Mouse (Mus musculus) MEL (cell line): ENCODE data around the gene Mdfi. TPM values are rescaled to one million over a fixed set of nuclear protein-coding genes. Genes with fewer than 3 reads are reported as not detected.
A peak's percentile ranks its signal among the peaks of the same experiment; 100 is the strongest.

Experiments
- DNase-seq: peaks from one replicate; pipeline ENCODE4 v3.0.0; 2011; ENCODE audit warnings: low read depth, low spot score
- H3K27ac ChIP-seq: 2 replicates; pipeline ENCODE4 v1.5.1; 2012; ENCODE audit warnings: low read depth, mild to moderate bottlenecking, control low read depth, low read length, moderate library complexity; ENCODE audit not compliant: control insufficient read depth
- H3K27me3 ChIP-seq, 2 experiments: fragments of 150-350 bp in 1 of 2; sonication (generic) in 1 of 2; 2 replicates each; pipeline ENCODE4 v1.6.1; 2012; ENCODE audit warnings: low read length in 2 of 2, mild to moderate bottlenecking in 2 of 2, improper control_type of control experiment in 1 of 2, moderate library complexity in 1 of 2; ENCODE audit not compliant: insufficient read depth in 2 of 2, control insufficient read depth in 1 of 2
- H3K36me3 ChIP-seq, 2 experiments: 2 replicates each; pipeline ENCODE4 v1.6.1; 2012 to 2014; ENCODE audit warnings: low read length in 2 of 2, improper control_type of control experiment in 1 of 2, inconsistent platforms in 1 of 2, mild to moderate bottlenecking in 1 of 2; ENCODE audit not compliant: insufficient read depth in 2 of 2, control insufficient read depth in 1 of 2
- H3K4me1 ChIP-seq, 2 experiments: fragments of 150-350 bp in 1 of 2; sonication (generic) in 1 of 2; 2 replicates each; pipeline ENCODE4 v1.6.1; 2012; ENCODE audit warnings: low read length in 2 of 2, improper control_type of control experiment in 1 of 2, mild to moderate bottlenecking in 1 of 2; ENCODE audit not compliant: insufficient read depth in 2 of 2, control insufficient read depth in 1 of 2
- H3K4me3 ChIP-seq, 2 experiments: fragments of 150-350 bp in 1 of 2; sonication (generic) in 1 of 2; 2 replicates each; pipeline ENCODE4 v1.5.1; 2012; ENCODE audit warnings: low read depth in 2 of 2, low read length in 2 of 2, mild to moderate bottlenecking in 2 of 2, moderate library complexity in 2 of 2, control low read depth in 1 of 2, improper control_type of control experiment in 1 of 2; ENCODE audit not compliant: control insufficient read depth in 1 of 2, insufficient read depth in 1 of 2
- H3K79me2 ChIP-seq: 2 replicates; pipeline ENCODE4 v1.6.1; 2012; ENCODE audit warnings: mild to moderate bottlenecking, low read length, moderate library complexity; ENCODE audit not compliant: control insufficient read depth, poor library complexity, insufficient read depth
- H3K9ac ChIP-seq: 2 replicates; pipeline ENCODE4 v1.6.1; 2012; ENCODE audit warnings: low read depth, mild to moderate bottlenecking, control low read depth, low read length, moderate library complexity; ENCODE audit not compliant: control insufficient read depth, poor library complexity, severe bottlenecking
- H3K9me3 ChIP-seq: fragments of 150-350 bp; sonication (generic); replicated peaks from 2 replicates; pipeline ENCODE4 v1.6.1; 2012; ENCODE audit warnings: mild to moderate bottlenecking, low read length, improper control_type of control experiment, moderate library complexity; ENCODE audit not compliant: insufficient read depth
- CHD2 ChIP-seq: IDR thresholded peaks from 2 replicates; pipeline ENCODE4 v1.6.1; 2011; ENCODE audit warnings: low read length, improper control_type of control experiment
- E2F4 ChIP-seq: IDR thresholded peaks from 2 replicates; pipeline ENCODE4 v1.6.1; 2011; ENCODE audit warnings: low read depth, low read length, improper control_type of control experiment, borderline replicate concordance
- GABPA ChIP-seq: IDR thresholded peaks from 2 replicates; pipeline ENCODE4 v1.6.1; 2012; ENCODE audit warnings: low read depth, mild to moderate bottlenecking, inconsistent platforms, low read length, improper control_type of control experiment, moderate library complexity
- GATA1 ChIP-seq: IDR thresholded peaks from 2 replicates; pipeline ENCODE4 v1.6.1; 2011; ENCODE audit warnings: low read depth, low read length, improper control_type of control experiment
- HCFC1 ChIP-seq: IDR thresholded peaks from 2 replicates; pipeline ENCODE4 v1.6.1; 2012; ENCODE audit warnings: low read depth, mild to moderate bottlenecking, inconsistent platforms, low read length, improper control_type of control experiment, moderate library complexity
- MEF2A ChIP-seq: IDR thresholded peaks from 2 replicates; pipeline ENCODE4 v1.6.1; 2014; ENCODE audit warnings: low read depth, mild to moderate bottlenecking, inconsistent platforms, low read length, improper control_type of control experiment; ENCODE audit not compliant: poor library complexity, insufficient replicate concordance, severe bottlenecking; ENCODE audit errors: extremely low read depth
- MXI1 ChIP-seq: IDR thresholded peaks from 2 replicates; pipeline ENCODE4 v1.6.1; 2011; ENCODE audit warnings: mild to moderate bottlenecking, low read depth, low read length, improper control_type of control experiment
- MYB ChIP-seq: IDR thresholded peaks from 2 replicates; pipeline ENCODE4 v1.6.1; 2011; ENCODE audit warnings: mild to moderate bottlenecking, low read depth, low read length, improper control_type of control experiment
- NELFE ChIP-seq: IDR thresholded peaks from 2 replicates; pipeline ENCODE4 v1.6.1; 2011; ENCODE audit warnings: low read depth, low read length, improper control_type of control experiment
- POLR2A ChIP-seq, 2 experiments: IDR thresholded peaks; 2 replicates each; pipeline ENCODE4 v1.6.1; 2011 to 2012; ENCODE audit warnings: low read length in 2 of 2, mild to moderate bottlenecking in 2 of 2, control low read depth in 1 of 2, improper control_type of control experiment in 1 of 2, low read depth in 1 of 2, moderate library complexity in 1 of 2; ENCODE audit not compliant: control insufficient read depth in 1 of 2, insufficient read depth in 1 of 2, poor library complexity in 1 of 2
- POLR2AphosphoS2 ChIP-seq: IDR thresholded peaks from 2 replicates; pipeline ENCODE4 v1.6.1; 2011; ENCODE audit warnings: low read length, improper control_type of control experiment
- POLR2AphosphoS5 ChIP-seq: IDR thresholded peaks from 2 replicates; pipeline ENCODE4 v1.6.1; 2012; ENCODE audit warnings: low read depth, borderline replicate concordance, mild to moderate bottlenecking, inconsistent platforms, low read length, moderate library complexity, mixed read lengths
- RCOR1 ChIP-seq: IDR thresholded peaks from 2 replicates; pipeline ENCODE4 v1.6.1; 2012; ENCODE audit warnings: low read depth, mild to moderate bottlenecking, inconsistent platforms, low read length, improper control_type of control experiment
- SIN3A ChIP-seq: IDR thresholded peaks from 2 replicates; pipeline ENCODE4 v1.6.1; 2012; ENCODE audit warnings: low read length, improper control_type of control experiment, inconsistent platforms
- TAL1 ChIP-seq: IDR thresholded peaks from 2 replicates; pipeline ENCODE4 v1.6.1; 2012; ENCODE audit warnings: mild to moderate bottlenecking, inconsistent platforms, low read length, moderate library complexity, mixed read lengths
- TBP ChIP-seq: IDR thresholded peaks from 2 replicates; pipeline ENCODE4 v1.8.0; 2011; ENCODE audit warnings: low read depth, low read length, improper control_type of control experiment
- TCF12 ChIP-seq: IDR thresholded peaks from 2 replicates; pipeline ENCODE4 v1.6.1; 2014; ENCODE audit warnings: low read depth, mild to moderate bottlenecking, inconsistent platforms, low read length, improper control_type of control experiment, moderate library complexity
- USF1 ChIP-seq: IDR thresholded peaks from 2 replicates; pipeline ENCODE4 v1.6.1; 2014; ENCODE audit warnings: low read depth, mild to moderate bottlenecking, inconsistent platforms, low read length, improper control_type of control experiment, moderate library complexity
- USF2 ChIP-seq, 2 experiments: IDR thresholded peaks; 2 replicates each; pipeline ENCODE4 v1.6.1; 2011 to 2012; ENCODE audit warnings: improper control_type of control experiment in 2 of 2, low read length in 2 of 2, borderline replicate concordance in 1 of 2, inconsistent platforms in 1 of 2, low read depth in 1 of 2, mild to moderate bottlenecking in 1 of 2; ENCODE audit not compliant: insufficient read depth in 1 of 2
- ZKSCAN1 ChIP-seq: IDR thresholded peaks from 2 replicates; pipeline ENCODE4 v1.6.1; 2012; ENCODE audit warnings: low read depth, mild to moderate bottlenecking, inconsistent platforms, low read length, improper control_type of control experiment, moderate library complexity
- polyA plus RNA-seq, 2 experiments: library from polyadenylated mRNA; stranded (reverse) in 1 of 2; unstranded in 1 of 2; fragments of >175 nt in 1 of 2; fragments of >200 nt in 1 of 2; gene quantifications; 2 replicates each; pipeline versions ENCODE4 v1.2.1 to v1.2.4; 2012; ENCODE audit warnings: low replicate concordance in 2 of 2, low read depth in 1 of 2; ENCODE audit not compliant: insufficient read length in 2 of 2, insufficient read depth in 1 of 2, missing spikeins in 1 of 2
- total RNA-seq: library from RNA; depleted of rRNA; stranded (reverse); fragments of 300-350 nt; gene quantifications from 2 replicates; pipeline ENCODE4 v1.2.3, GENCODE M21; 2012

Gene Mdfi
- total and polyA plus RNA-seq, 3 experiments: not detected

- H3K4me1 ChIP-seq: no peaks in the 10 kb centered on the region
- no peak overlapping the region for H3K9ac ChIP-seq
- no peak overlapping the region for H3K4me3 ChIP-seq
- no peaks in the 10 kb centered on the region for H3K36me3 ChIP-seq
- no peak overlapping the region for H3K27ac ChIP-seq
- no peaks in the 10 kb centered on the region for H3K79me2 ChIP-seq
- TF ChIP-seq USF1 (peak; percentile 59), MYB (no peak), POLR2AphosphoS5 (no peak)
- no peaks in the 10 kb centered on the region for H3K9me3 ChIP-seq
- H3K27me3 ChIP-seq: no peaks in the 10 kb centered on the region
- no peak for DNase-seq
Measured at GRCm38 (mm10) chr17:47812200-47812599, 22.3 kb downstream of the Mdfi start.

DNA sequence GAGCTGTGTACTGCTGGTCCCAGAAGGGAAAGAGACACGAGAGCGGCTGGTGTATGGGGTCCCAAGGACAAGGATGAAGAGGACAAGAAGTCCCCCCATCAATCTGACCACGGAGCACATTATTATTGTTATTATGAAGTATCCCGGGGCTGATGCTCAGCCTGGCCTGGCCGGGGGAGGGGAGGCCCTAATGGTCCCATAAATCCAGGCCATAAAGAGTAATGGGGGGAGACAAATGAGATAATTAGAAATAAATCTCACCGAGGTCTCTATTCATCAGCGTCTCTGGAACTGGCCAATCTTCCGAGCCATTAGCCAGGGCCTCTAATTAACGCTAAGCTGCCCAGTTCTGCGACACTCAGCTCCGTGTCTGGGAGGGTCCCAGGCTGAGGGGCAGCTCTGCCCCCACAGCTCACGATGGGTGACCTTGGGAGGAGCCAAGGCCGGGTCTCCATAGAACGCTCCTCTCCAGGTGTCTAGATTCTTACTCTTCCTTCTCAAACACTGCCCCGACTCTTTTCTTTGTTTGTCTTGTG lies 23.2 kb downstream of the Mdfi start:
- no peak for DNase-seq
- H3K27me3 ChIP-seq: 0 out of 4 replicates have a peak, but pooled peaks cover 0 to 2% of the 10 kb centered on the region in 2 experiments
- no peaks in the 10 kb centered on the region for H3K79me2 ChIP-seq

DNA sequence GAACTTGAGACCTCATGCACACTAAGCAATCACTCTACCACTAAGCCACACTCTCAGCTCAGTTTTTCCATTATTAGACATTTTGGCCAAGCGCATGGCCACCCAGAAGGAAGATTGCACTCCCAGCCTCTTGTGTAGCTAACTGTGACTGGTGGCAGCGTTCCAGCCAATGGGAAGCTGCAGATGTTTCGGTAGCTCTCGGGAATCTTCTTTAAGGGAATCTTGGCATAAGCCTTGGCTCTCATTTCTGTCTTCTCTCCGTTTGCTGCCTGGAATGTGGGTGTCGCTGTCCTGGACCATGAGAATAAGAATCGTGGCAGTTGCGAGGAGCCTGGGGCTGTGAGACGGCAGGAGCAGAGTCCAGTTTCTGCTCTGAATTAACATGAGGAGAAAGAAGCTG lies 28.3 kb downstream of the Mdfi start:
- H3K9ac ChIP-seq: no peak overlapping the region
- no peak for TF ChIP-seq HCFC1
- no peak for TF ChIP-seq USF2 (IDR thresholded peaks at IDR 0.05; ENCODE audit: borderline replicate concordance in 1 of 2, insufficient read depth in 1 of 2, low read depth in 1 of 2, low read length in 2 of 2)
- TF ChIP-seq POLR2A (IDR thresholded peaks at IDR 0.05; ENCODE audit: control insufficient read depth in 1 of 2, insufficient read depth in 1 of 2, low read depth in 1 of 2, low read length in 2 of 2, poor library complexity in 1 of 2): no peak
- TF ChIP-seq GATA1: no peak
- TF ChIP-seq GABPA: no peak
- no peak for TF ChIP-seq POLR2AphosphoS2
- TF ChIP-seq NELFE: no peak
- no peak for TF ChIP-seq RCOR1
- no peak for TF ChIP-seq CHD2
- no peak for TF ChIP-seq E2F4
- no peak for TF ChIP-seq POLR2AphosphoS5
- no peak for TF ChIP-seq USF1
- TF ChIP-seq MYB: no peak
- no peak for TF ChIP-seq SIN3A
- no peak for TF ChIP-seq TBP
- H3K27ac ChIP-seq: no peak overlapping the region
- no peaks in the 10 kb centered on the region for H3K9me3 ChIP-seq
- no peaks in the 10 kb centered on the region for H3K79me2 ChIP-seq
- H3K4me1 ChIP-seq: no peaks in the 10 kb centered on the region
- DNase-seq: no peak
- no peak overlapping the region for H3K4me3 ChIP-seq
- no peaks in the 10 kb centered on the region for H3K36me3 ChIP-seq
- H3K27me3 ChIP-seq: peaks cover 2% of the 10 kb centered on the region in 2 experiments; a peak in 1 of 4 replicates

More for the DNA sequence above, 23.2 kb downstream of the Mdfi start:
- H3K9me3 ChIP-seq: no peaks in the 10 kb centered on the region
- no peaks in the 10 kb centered on the region for H3K4me1 ChIP-seq
- H3K27ac ChIP-seq: no peak overlapping the region
- H3K36me3 ChIP-seq: no peaks in the 10 kb centered on the region
- H3K9ac ChIP-seq: no peak overlapping the region
- TF ChIP-seq RCOR1: no peak
- TF ChIP-seq MXI1: no peak
- TF ChIP-seq POLR2AphosphoS5: no peak
- TF ChIP-seq POLR2A (IDR thresholded peaks at IDR 0.05; ENCODE audit: control insufficient read depth in 1 of 2, insufficient read depth in 1 of 2, low read depth in 1 of 2, low read length in 2 of 2, poor library complexity in 1 of 2): no peak
- TF ChIP-seq MEF2A: no peak
- TF ChIP-seq CHD2: no peak
- no peak for TF ChIP-seq TAL1
- TF ChIP-seq TBP: no peak
- no peak for TF ChIP-seq ZKSCAN1
- TF ChIP-seq HCFC1: no peak
- no peak for TF ChIP-seq TCF12
- no peak overlapping the region for H3K4me3 ChIP-seq
